Mouse (Mus musculus): ENCODE data around the gene Nr2c1. TPM values are rescaled to one million over a fixed set of nuclear protein-coding genes. Genes with fewer than 3 reads are reported as not detected.

Gene Nr2c1
- polyA plus RNA-seq, 1 experiment: 14.7 TPM

DNA sequence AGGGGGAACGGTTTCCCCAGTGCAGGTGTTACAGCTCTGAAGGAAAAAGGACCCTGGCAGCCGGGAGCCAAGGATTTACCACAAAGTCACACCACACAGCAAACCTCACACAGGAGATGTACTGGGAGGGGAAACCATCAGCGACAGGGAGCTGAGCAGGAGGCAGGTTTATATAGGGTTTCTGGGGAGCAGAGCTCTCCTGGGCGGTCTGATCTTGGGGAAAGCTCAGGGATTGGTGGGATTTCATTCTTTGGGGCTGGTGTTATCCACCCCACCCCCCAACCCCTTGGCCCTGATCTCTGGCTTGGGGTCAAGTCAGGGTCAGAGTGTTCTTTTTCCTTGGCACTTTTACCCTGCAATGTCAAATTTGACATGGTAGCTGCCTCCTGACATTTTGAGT lies 11.6 kb downstream of the Nr2c1 start:
- H3K27ac ChIP-seq (ENCODE audit: insufficient read depth, low read length): no peak overlapping the region
- H3K4me1 ChIP-seq (ENCODE audit: control insufficient read depth, insufficient read depth, low read length): no peaks in the 10 kb centered on the region
- TF ChIP-seq POLR2A (IDR thresholded peaks at IDR 0.05; ENCODE audit: low read depth, low read length) (no peak), CTCF (IDR thresholded peaks at IDR 0.05; ENCODE audit: borderline replicate concordance, insufficient read depth, low read length) (no peak)
- no peak overlapping the region for H3K4me3 ChIP-seq (ENCODE audit: insufficient read depth, low read length)

- TF ChIP-seq CTCF (IDR thresholded peaks at IDR 0.05; ENCODE audit: borderline replicate concordance, insufficient read depth, low read length) (no peak), POLR2A (IDR thresholded peaks at IDR 0.05; ENCODE audit: low read depth, low read length) (no peak)
- H3K4me3 ChIP-seq (ENCODE audit: insufficient read depth, low read length): no peak overlapping the region
- H3K4me1 ChIP-seq (ENCODE audit: control insufficient read depth, insufficient read depth, low read length): no peaks in the 10 kb centered on the region
- no peak overlapping the region for H3K27ac ChIP-seq (ENCODE audit: insufficient read depth, low read length)
These were observed 13.4 kb downstream of the Nr2c1 start for GRCm38 (mm10) chr10:94161051-94161765.

GRCm38 (mm10) chr10:94162031-94162430 lies 14.2 kb downstream of the Nr2c1 start:
- no peak overlapping the region for H3K27ac ChIP-seq (ENCODE audit: insufficient read depth, low read length)
- TF ChIP-seq CTCF (IDR thresholded peaks at IDR 0.05; ENCODE audit: borderline replicate concordance, insufficient read depth, low read length) (no peak), POLR2A (IDR thresholded peaks at IDR 0.05; ENCODE audit: low read depth, low read length) (no peak)
- H3K4me1 ChIP-seq (ENCODE audit: control insufficient read depth, insufficient read depth, low read length): no peaks in the 10 kb centered on the region
- no peak overlapping the region for H3K4me3 ChIP-seq (ENCODE audit: insufficient read depth, low read length)

DNA sequence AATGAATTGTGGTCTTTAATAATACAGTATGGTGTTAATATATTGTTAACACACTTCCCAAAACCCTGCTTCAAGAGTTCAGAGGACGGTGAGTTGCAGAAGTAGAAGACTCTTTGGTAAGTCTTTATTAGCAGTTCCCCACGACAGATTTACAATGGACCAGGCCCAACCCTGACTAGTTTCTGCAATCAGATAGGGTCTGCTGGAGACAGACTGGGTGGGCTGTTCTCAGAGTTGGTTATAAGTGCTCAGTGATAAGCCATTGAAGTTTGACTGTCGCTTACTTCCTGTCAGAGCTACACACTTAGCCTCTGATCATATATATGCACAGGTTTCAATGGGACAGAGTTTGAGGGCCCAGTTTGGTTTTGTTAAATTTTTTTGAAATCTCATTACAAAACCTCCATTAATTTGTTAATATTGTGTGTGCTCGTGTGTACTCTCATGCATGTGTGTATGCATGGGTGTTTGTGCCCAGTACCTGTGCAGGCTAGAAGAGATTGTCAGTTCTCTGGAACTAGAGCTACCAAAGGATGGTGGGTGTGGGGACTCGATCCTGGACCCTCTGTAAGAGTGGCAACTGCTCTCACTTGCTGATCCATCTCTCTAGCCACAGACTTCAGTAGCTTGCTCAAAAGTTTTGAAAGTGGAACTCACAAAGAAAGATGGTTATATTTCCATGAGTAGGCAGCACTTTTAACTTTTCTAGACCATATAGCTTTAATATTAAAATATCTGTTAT lies 16.5 kb downstream of the Nr2c1 start:
- Histone ChIP-seq H3K4me1 (ENCODE audit: control insufficient read depth, insufficient read depth, low read length) (no peaks in the 10 kb centered on the region), H3K27ac (ENCODE audit: insufficient read depth, low read length) (no peak overlapping the region), H3K4me3 (ENCODE audit: insufficient read depth, low read length) (no peak overlapping the region)
- TF ChIP-seq CTCF (IDR thresholded peaks at IDR 0.05; ENCODE audit: borderline replicate concordance, insufficient read depth, low read length): no peak
- TF ChIP-seq POLR2A (IDR thresholded peaks at IDR 0.05; ENCODE audit: low read depth, low read length): no peak

- TF ChIP-seq POLR2A (IDR thresholded peaks at IDR 0.05; ENCODE audit: low read depth, low read length): no peak
- no peaks in the 10 kb centered on the region for H3K4me1 ChIP-seq (ENCODE audit: control insufficient read depth, insufficient read depth, low read length)
- H3K4me3 ChIP-seq (ENCODE audit: insufficient read depth, low read length): no peak overlapping the region
- no peak overlapping the region for H3K27ac ChIP-seq (ENCODE audit: insufficient read depth, low read length)
These were observed 17.6 kb downstream of the Nr2c1 start for GRCm38 (mm10) chr10:94165426-94165825.

DNA sequence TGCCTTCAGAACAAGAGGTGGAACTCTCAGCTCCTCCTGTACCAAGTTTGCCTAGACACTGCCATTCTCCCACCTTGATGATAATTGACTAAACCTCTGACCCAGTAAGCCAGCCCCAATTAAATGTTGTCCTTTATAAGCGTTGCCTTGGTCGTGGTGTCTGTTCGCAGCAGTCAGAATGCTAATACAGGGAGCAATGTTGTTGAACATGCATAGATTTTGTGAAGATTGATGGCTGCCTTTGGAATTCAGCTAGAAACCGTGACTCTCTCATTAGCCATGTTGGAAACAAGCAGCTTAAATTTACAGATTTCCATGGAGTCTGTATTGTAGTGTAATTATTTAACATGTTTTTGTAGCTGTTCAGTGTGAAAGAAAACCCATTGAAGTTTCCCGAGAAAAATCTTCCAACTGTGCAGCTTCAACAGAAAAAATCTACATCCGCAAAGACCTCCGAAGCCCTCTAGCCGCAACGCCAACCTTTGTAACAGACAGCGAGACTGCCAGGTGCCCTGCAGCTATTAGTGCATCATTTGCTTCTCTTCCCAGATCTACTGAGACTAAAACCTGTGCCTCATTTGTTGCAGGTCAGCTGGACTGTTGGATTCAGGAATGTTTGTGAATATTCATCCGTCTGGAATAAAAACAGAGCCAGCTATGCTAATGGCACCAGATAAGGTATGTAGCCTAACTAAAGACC lies 19.4 kb downstream of the Nr2c1 start:
- Histone ChIP-seq H3K4me3 (ENCODE audit: insufficient read depth, low read length) (no peak overlapping the region), H3K4me1 (ENCODE audit: control insufficient read depth, insufficient read depth, low read length) (peaks cover 2% of the 10 kb centered on the region; the same call in 1 of the 2 replicates), H3K27ac (ENCODE audit: insufficient read depth, low read length) (no peak overlapping the region)
- TF ChIP-seq CTCF (IDR thresholded peaks at IDR 0.05; ENCODE audit: borderline replicate concordance, insufficient read depth, low read length) (no peak), POLR2A (IDR thresholded peaks at IDR 0.05; ENCODE audit: low read depth, low read length) (no peak)

DNA sequence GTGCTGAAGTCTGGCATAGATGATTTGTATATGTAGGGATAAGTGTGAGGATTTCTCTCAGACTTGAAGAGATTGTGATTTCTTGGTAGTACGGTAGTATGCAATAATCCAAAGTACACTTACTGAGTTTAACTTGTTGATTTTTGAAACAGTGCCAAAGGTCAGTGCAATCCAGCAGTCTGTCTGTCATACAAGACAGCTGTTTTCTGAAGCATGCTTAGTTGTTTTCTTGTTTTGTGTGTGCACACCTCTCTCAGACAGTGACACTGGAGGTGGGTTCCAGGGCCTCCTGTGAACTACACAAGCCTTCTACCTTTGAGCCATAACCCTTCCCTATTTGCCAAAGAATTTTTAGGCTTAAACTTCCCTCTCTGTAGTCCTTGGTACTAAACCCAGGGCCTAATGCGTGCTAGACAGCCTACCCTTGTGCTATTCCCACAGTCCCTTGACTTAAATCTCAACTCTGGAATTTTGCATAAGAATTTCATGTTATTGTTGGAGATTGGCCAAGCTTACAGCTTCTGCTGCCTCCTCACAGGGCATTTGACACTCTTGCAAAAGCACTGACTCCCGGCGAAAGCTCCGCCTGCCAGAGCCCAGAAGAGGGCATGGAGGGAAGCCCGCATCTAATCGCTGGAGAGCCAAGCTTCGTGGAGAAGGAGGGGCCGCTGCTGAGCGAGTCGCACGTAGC lies 23.8 kb downstream of the Nr2c1 start:
- no peak overlapping the region for H3K27ac ChIP-seq (ENCODE audit: insufficient read depth, low read length)
- TF ChIP-seq CTCF (IDR thresholded peaks at IDR 0.05; ENCODE audit: borderline replicate concordance, insufficient read depth, low read length) (no peak), POLR2A (IDR thresholded peaks at IDR 0.05; ENCODE audit: low read depth, low read length) (no peak)
- no peak overlapping the region for H3K4me3 ChIP-seq (ENCODE audit: insufficient read depth, low read length)
- H3K4me1 ChIP-seq (ENCODE audit: control insufficient read depth, insufficient read depth, low read length): peaks cover 2% of the 10 kb centered on the region; the same call in 1 of the 2 replicates

DNA sequence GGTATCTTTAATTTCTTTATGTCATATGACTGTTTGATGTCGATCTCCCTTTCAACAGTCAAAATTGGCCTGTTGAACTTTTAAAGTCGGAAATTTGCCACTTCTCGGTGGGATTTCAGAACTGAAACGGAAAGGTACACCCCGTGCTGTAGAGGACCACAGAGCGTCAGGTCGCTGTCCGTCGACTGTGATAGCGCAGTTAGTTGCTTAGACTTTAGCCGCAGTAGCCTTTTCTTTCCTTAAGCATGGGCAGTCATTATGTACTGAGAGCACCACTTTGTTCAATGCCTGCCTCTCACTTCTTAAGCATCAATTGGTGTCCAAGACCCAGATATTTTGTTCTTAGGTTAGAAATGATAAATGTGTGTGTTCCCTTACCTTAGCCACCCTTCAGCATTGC lies 24.3 kb downstream of the Nr2c1 start:
- TF ChIP-seq CTCF (IDR thresholded peaks at IDR 0.05; ENCODE audit: borderline replicate concordance, insufficient read depth, low read length) (no peak), POLR2A (IDR thresholded peaks at IDR 0.05; ENCODE audit: low read depth, low read length) (no peak)
- no peak overlapping the region for H3K4me3 ChIP-seq (ENCODE audit: insufficient read depth, low read length)
- H3K27ac ChIP-seq (ENCODE audit: insufficient read depth, low read length): no peak overlapping the region
- peaks cover 2% of the 10 kb centered on the region; the same call in 1 of the 2 replicates for H3K4me1 ChIP-seq (ENCODE audit: control insufficient read depth, insufficient read depth, low read length)

DNA sequence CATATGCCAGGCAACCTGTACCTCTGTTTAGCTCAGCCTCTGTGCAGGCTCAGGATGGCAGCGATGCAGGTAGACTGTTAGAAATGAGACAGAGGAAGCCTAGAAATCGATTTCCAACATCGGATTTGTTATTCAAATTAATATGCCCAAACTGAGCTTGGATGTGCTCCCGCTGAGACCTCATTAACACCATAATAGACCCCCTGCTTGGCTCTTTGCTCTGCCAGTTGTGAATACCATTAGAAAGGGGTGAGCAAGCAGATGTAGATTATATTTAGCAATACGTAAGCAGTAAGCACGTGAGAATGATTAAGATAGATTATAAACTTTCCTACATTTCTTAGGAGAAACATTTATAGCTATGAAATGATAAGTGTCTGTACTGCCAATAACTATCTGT lies 24.9 kb downstream of the Nr2c1 start:
- peaks cover 2% of the 10 kb centered on the region; the same call in 1 of the 2 replicates for H3K4me1 ChIP-seq (ENCODE audit: control insufficient read depth, insufficient read depth, low read length)
- TF ChIP-seq POLR2A (IDR thresholded peaks at IDR 0.05; ENCODE audit: low read depth, low read length) (no peak), CTCF (IDR thresholded peaks at IDR 0.05; ENCODE audit: borderline replicate concordance, insufficient read depth, low read length) (no peak)
- no peak overlapping the region for H3K4me3 ChIP-seq (ENCODE audit: insufficient read depth, low read length)
- H3K27ac ChIP-seq (ENCODE audit: insufficient read depth, low read length): no peak overlapping the region

Measured in embryonic fibroblast, embryonic 13.5 days (primary cell).